Mouse (Mus musculus) lung, adult 10 weeks (tissue): ENCODE data around the gene Ccnl1. TPM values are rescaled to one million over a fixed set of nuclear protein-coding genes. Genes with fewer than 3 reads are reported as not detected.

Source experiments
- polyA plus RNA-seq: library from polyadenylated mRNA; stranded (reverse); fragments of 350-450 nt; fragmentation: Illumina TruSeq; extraction: RNeasy Lipid Tissue Mini Kit (QIAGEN cat#74804); gene quantifications from one replicate; pipeline ENCODE4 v1.2.3, GENCODE M21; 2014; ENCODE audit warnings: low read depth, low replicate concordance; ENCODE audit not compliant: insufficient read depth

Gene Ccnl1
- 41.1 TPM for polyA plus RNA-seq

DNA sequence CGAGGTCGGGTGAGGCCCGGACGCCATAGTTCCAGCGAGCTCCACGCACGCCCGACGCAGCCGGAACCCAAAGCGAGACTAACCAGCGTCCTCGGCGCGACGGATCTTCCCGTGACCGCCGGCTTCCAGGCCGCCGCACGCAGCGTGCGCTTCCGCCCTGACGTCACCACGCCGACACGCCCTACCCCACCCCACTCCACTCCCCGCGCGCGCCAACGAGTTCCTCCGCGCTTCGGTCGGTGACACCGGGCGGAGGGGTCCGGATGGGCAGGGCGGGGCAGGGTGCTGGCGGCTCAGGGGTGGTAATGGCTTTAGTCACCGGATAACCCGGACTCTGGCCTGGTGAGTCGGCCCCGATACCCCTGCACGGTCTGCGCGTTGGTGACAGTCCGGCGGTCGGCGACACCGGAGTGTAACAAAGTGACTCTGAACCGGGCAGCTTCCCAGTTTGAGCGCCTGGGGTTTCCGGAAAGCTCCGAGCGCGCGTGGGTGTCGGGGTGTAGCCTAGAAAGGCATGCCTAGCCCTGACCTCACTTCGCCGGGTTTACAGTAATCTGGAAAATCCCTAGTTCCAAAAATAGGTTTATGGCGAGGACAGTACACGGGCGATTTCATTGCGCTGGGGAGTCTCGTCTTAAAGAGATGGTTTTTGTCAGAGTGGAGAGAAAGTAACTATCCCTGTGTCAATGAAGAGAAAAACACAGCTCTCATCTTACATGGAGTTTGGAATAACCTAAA, at the start of gene Ccnl1:
Gene Ccnl1, minus strand, starts transcription at position 148 of the 738 bp plus-strand sequence.

